Mouse (Mus musculus) cerebellum, postnatal 25 days (tissue): ENCODE measurements at regions not wholly inside any gene's neighbourhood (a gene's known extent, or its start where the extent isn't known, plus 50 kb on each side); places are given as distances from the start of the nearest gene placed in this dataset.

Experiments used
- DNase-seq, 2 experiments: peaks; one replicate each; pipeline ENCODE4 v3.0.0; 2021; ENCODE audit warnings: mixed read lengths in 2 of 2

DNA sequence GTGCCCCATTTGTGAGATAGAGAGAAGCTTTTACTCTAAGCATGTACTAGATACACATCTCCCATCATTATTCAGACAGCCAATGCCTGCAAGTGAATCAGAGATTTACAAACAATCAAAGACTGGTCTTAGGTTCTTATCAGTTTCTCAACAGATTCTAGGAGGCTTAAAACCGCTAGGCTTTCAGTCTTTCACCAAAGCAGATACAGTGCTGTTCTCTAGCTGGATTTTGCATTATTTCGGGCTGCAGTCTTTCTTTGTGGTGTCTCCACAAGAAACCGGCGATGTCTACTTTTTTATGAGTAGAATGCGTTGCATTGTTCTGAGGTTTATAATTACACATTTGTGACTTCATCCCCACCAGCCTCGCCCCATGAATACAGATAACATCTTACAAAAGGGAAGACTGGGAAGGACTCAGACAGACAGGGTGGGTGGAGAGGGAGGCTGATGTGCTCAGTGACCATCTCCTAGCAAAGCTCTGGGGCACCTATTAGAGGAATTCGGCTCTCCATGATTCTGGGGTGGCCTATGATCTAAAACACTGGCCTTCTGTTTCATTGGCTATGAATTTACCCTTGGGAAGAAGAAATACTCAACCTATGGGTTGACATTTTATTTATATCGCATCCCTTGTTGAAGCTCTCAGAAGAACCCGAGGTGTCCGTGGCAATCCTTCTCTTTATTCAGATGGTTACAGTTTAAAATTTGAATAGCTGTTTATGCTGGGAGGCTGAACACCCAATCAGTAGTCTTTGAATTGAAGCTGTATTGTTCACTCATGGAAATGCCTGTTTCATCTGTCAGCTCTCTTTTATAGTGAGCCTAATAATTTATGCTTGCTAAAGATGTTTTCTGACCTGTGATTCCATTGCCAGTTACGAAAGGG, 343.8 kb downstream of the Tmem161b start:
- DNase-seq = peak; percentile 28 to 46

DNA sequence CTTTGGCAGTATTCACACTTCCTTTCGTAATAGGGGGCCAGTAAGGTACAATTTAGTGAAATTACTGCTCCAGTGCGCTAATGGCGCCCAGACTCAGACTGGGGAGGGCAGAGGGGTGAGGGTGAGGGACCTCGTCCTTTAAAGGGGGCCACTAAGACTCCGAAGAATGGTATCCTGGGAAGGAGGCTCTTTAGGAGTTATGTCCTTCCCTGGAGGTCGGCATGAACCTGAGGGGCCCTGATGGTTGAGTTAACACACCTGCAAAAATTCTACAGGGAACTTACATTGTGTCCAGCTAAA, 344.4 kb downstream of the Tmem161b start:
- peak; percentile 18 to 20 for DNase-seq

- DNase-seq = peak in 1 of 2 experiments; percentile 13
Measured at GRCm38 (mm10) chr13:84569371-84569770, 347.3 kb downstream of the Tmem161b start.

DNA sequence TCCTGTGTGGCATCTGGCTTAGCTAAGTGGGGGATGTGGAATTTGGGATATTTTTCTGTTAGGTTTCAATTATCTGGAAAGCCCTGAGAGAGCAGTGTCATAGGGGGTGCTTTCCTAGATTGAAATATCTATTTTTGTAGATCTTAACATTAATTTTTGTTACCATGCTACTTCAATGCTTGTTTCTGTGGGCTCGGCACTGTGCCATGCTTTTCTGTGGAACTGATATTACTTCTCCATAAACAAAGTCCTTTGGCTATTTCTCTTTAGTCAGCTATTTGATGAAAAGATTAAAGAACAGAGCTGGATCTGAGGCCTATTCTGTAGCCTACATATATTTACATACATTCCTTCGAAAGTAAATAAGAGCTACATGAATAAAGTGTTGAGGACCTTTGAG, 348.1 kb downstream of the Tmem161b start:
- DNase-seq = peak in 1 of 2 experiments; percentile 30

DNA sequence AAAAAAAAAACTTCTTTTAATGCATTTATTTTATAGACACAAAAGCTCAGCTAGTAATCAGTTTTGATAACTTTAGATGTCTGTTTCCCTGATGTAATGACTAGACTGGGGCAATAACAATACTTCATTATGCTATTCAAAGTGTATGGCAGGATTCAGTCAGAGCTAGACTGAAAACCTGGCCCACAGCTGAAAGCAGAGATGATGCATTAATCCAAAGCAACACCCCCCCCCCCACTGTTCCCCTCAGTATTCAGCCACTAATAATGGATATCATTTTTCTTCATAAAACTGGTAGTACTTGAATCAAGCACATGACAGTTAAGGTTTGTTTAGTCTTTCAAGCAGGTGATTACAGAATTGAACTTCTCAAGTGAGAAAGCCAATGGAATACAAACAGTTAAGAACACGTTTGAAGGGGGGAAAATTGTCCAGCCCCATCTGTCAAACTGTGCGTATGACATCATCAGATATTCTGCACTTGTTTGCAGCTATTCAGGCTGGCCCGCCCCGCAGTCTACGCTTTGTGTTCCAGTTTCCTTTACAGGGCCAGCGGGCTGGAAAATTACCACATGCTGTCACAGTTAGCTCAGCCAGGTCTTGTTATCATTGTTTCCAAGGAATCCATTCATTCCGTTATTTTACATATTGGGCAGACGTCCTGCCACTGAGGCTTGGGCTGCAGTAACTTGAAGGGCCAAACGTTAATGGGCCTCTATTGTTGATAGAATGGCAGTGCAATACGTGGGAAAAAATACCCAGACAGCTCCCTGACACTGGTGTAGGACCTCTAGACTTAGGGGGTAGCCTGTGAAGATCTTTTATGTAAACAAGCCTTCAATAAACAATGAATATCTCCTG, 349.1 kb downstream of the Tmem161b start:
- peak; percentile 86 to 89 for DNase-seq

DNA sequence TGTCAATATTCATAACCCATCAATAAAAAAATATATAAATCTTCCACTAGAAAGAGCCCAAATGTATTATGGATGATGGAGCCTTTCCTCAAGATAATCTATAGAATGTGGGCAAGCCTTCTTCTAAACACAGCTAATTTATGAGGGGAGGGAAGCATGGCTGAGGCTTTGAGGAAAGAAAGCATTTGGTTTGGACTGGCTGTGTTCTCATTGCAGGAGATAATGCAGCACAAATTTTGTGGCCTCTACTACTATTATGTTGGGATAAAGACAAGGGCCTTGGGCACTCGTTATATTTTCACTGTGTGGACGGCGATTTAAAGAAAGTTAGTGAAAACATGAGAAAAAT, 349.7 kb downstream of the Tmem161b start:
- DNase-seq = no peak

- DNase-seq = no peak
Measured at GRCm38 (mm10) chr13:84572231-84572630, 350.1 kb downstream of the Tmem161b start.

GRCm38 (mm10) chr13:84596585-84597142, 374.6 kb downstream of the Tmem161b start:
- DNase-seq = no peak

- DNase-seq = no peak
Measured at GRCm38 (mm10) chr13:84602612-84603011, 380.5 kb downstream of the Tmem161b start.

DNA sequence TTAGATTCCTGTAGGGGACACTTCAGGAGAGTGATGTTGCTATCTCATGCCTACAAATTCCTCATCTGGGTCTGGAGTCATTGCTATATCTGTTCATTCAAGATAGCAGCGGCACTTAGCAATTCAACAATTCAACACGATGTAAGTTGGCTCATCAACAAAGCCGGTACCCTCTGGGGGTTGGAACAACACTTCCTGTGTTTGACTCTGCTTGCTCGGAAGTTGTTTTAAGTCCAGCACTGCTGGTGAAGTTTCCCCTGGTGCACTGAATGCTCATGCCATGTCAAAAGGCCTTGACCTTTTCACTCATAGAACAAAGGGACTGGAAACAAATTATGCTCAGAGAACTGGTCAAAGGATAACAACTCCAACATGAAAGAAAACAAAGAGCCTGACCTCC, 390.4 kb downstream of the Tmem161b start:
- DNase-seq = no peak

DNA sequence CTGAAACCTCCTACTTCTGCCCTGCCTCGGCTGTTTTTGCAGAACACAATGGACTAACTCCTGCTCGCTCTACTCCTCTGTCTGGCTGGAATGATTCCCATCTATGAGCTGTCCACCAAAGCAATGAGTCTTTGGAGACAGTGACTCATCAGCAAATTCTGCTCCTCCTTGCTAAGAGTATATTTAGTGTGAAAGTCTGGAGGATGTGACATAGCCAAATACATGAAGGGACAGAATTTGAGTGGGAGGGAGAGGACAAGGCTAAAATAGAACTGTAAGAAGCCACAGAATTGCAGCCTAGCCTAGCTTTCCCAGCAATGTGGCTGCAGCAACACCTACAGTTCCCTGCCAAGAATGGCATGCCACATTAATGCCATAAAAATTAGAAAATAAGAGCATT, 390.9 kb downstream of the Tmem161b start:
- peak; percentile 21 to 42 for DNase-seq

DNA sequence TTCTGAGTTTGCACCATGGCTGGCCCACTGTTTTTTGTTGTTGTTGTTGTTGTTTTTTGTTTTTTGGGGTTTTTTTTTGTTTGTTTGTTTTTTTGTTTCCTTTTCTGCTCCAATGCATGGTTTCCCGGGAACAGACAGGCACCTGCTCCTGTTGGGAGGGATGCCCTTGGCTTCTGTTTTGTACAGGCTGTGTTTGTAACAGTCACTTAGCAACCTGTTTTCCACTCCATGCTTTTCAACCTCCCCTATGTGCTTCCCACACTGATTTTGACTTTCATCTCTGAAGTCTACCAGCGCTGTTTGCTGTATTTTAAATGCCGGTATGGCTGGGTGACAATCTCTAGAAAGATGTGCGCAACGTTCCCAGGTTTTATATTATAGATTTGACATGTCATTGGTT, 402.6 kb downstream of the Tmem161b start:
- DNase-seq = peak; percentile 16 to 34

DNA sequence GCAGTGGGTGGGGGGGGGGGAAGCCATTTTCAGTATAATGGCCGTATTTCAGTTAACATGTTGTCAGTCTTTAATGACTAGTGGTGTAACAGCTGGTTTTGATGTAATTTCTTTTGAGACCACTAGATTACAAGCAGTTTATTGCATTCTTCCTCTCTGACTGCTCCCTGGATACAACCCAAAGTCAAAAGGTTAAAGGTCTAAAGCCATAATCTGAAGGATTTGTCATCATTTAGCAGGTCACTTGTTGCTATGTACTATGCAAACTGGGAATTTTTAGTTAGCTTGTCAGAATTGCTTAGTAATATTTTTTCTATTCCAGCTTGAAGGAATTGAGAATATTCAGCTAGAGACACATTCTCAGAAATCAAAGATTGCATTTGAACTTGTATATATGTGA, 403.4 kb downstream of the Tmem161b start:
- DNase-seq = no peak

GRCm38 (mm10) chr13:84625927-84626326, 403.8 kb downstream of the Tmem161b start:
- DNase-seq = no peak

GRCm38 (mm10) chr13:84626397-84626796, 404.3 kb downstream of the Tmem161b start:
- DNase-seq = peak in 1 of 2 experiments; percentile 11

- no peak for DNase-seq
Measured at GRCm38 (mm10) chr13:84630686-84631085, 408.6 kb downstream of the Tmem161b start.

DNA sequence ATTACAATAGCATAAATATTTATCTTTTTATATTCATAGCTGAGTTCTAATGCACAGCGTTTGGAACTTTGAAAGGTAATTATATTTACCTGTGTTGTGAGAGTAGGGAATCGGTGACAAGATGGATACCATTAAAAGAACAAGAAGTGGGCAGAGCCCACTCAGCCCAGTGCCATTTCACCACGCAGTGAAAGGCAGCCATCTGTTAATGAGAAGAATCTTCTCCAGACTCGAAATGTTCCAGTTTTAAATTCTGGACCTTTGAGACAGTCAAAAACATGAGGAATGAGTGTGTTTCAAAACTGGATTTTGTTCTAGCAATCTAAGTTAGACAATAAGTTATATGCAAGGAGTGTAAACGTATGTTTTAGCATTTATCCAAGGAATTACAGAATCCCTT, 410.4 kb downstream of the Tmem161b start:
- no peak for DNase-seq

GRCm38 (mm10) chr13:84636831-84637230, 414.7 kb downstream of the Tmem161b start:
- no peak for DNase-seq

DNA sequence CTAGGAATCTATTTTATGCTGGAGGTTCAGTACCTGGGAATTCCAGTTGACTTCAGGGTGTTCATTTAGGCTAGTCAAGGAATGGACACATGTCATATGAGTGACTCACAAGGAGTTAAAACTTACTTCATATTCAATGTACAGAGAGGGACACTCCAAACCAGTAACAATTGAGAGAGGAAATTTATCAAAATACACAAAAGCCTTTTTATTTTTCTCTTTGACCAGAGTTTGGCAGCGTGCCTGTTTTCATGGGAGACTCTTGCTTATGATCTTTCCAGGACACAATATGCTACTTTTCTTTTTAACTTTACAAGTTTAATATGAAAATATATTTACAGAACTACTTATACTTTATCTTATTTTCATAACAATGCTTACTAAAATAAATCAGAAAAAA, 415.5 kb downstream of the Tmem161b start:
- DNase-seq = peak in 1 of 2 experiments; percentile 40

DNA sequence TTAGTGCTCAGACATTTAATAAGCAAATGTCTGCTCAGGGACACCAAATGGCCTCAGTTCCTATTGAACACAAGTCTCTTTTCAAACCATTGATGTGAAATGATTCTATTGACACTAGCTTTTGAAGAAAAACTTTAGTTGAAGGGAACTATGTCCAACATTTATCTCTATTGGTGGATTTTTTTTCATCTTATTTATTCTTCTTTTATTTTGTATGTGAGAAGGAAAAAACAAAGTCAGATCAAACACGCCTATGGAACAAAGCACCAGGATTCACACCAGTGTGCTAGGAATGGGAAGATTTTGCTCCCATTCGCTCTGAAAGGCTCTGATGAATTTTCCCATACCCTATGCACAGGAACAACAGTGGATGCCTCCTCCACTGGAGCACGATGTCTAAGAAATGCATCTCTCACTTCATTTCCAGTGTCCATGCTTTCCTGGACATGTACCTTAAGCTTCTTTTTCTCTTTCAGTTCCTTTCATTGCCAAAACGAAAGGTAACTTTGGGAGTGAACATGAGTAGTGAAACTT, 416.4 kb downstream of the Tmem161b start:
- DNase-seq = no peak

DNA sequence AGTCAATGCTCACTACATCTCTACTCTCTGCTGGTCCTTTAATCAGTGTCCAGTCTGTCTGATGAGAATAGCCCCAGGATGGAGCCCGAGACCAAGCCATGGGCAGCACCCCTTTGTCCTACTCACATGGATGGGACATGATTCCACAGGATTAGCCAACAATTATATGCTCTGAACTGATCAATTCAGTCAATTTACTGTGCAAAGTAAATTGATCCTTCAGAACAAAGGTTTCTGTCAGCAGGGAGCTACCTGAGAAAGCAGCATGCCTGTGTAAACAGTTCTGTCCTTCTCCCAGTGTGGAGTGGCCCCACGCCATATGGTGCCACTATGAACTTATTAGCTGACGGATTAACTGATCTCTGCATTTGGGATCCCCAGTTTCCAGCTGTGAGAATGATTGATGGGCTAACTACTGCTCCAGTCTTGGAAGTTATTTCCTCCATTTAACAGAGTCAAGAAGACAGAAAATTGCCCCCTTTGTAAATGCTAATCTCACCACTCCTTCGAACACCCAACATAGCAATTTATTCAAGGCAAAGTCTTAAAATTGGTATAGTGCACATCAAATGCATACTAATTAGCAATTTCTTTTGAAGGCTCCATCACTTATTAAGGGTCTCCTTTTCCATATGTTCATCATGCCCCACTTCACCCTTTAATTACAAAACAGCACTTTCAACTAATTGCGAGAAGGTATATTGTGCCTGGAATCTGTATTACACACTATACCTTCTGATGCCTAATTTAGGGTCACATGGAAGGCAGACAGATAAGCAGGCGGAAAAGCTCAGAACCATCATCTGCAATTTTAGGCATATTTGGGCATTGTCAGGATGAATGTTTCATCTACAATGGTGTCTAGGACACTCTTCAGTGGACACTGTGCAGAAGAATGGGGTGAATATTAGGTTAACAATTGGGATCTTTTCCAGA, 417.3 kb downstream of the Tmem161b start:
- no peak for DNase-seq

DNA sequence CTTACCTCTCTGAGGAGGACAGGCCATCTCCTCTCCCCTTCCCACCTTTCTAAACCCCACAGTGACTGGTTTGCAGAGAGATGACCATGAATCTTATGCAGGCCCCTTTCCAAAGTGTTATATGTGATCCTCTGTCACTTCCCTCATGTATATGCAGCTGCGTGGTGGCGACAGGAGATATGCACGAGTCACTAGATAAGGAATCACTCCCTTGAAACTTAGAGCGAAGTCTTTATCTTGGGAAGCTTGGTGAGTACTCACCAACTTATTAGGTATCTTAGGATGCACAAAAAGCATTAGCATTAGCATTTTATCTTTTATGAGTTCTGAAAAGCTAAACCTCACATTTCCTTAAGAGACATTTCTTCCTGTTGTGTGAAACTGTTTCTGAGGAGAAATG, 421.9 kb downstream of the Tmem161b start:
- DNase-seq = no peak
